Mouse (Mus musculus): ENCODE measurements around the gene Skap2.

Gene Skap2

DNA sequence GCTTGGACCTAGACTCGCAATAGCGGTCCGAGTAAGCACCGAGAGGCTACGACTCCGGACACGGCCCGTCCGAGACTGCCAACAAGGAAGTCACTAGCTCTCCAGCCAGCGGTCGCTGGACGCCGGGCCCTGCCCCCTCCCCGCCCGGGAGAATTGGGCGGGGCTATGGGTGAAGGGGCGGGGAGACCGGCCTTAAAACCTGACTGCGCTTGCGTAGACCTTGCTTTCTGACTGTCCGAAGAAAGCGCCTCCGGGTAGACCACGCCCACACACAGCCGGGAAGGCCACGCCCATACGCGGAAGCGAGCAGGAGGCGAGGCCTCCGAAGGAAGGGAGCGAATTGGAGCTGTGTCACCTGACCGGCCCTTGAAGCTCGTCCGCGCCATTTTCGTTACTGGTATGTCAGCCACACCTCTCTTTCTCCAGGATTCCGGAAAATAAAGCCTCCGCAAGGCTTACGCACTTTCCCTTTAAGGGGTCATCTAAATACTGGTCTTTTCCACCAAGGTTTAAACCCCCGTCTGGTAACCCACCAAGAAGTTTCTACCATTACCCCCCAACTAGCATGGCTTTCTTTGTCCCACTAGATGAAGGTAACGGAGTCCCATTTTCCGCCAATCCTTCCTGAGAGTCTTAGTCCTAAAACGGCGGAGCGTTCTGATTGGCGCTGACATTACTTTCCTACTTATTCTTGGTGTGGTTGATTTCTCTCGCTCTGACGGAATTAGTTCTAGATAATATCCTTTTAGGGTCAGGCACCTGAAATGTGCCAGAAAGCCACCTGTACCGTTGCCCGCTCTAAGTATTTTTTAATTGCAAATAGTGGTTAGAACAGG lies at the start of gene Skap2:
Skap2 (minus strand) TSS at position 141 of the 836 bp plus-strand sequence.
- DNase-seq (ENCODE audit: low spot score in 2 of 2), result peak; percentile 99

DNA sequence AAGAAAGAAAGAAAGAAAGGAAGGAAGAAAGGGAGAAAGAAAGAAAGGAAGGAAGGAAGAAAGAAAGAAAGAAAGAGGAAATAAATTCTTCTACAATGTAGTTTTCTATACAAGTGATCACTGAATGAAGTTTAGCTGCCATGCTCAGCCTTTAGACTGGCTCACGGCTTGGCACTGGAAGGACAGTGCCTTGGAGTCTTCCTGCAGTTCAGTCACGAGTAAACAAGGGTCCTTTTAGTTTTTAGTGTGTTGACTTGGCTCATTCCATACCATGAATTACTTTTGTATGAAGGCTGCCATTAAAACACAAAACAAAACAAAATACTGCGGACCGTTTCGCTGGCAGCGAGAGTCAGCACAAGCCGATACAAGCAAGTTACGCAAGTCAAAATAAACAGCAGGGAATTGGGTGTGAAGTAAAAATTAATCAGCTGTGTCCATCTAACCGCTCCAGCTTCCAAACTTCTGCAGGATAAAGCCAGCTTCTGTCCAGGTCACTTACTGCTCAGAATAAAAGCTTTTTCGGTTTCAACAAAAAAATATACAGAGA lies 46.6 kb upstream of the Skap2 start:
- DNase-seq (ENCODE audit: low spot score in 2 of 2), result no peak

DNA sequence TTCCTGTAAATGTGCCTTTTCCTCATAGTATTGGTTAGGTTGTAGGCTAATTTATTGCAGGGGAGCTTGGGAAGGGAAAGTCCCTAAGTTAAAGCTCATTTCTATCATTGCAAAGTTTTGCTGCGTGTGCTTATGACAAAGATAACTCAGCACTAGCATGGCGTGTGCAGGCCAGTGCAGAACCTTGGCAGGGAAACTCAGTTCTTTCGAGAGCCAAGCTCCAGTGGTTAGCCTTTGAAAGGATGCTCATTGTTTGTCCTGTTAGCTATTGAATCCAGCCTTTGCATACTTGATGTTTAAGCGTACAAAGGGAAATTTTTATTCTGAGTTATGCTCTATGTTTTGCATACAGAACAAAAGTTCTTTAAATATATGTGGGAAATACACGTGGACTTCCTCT lies 45.8 kb upstream of the Skap2 start:
- DNase-seq (ENCODE audit: low spot score in 2 of 2), result peak; percentile 28 to 50

DNA sequence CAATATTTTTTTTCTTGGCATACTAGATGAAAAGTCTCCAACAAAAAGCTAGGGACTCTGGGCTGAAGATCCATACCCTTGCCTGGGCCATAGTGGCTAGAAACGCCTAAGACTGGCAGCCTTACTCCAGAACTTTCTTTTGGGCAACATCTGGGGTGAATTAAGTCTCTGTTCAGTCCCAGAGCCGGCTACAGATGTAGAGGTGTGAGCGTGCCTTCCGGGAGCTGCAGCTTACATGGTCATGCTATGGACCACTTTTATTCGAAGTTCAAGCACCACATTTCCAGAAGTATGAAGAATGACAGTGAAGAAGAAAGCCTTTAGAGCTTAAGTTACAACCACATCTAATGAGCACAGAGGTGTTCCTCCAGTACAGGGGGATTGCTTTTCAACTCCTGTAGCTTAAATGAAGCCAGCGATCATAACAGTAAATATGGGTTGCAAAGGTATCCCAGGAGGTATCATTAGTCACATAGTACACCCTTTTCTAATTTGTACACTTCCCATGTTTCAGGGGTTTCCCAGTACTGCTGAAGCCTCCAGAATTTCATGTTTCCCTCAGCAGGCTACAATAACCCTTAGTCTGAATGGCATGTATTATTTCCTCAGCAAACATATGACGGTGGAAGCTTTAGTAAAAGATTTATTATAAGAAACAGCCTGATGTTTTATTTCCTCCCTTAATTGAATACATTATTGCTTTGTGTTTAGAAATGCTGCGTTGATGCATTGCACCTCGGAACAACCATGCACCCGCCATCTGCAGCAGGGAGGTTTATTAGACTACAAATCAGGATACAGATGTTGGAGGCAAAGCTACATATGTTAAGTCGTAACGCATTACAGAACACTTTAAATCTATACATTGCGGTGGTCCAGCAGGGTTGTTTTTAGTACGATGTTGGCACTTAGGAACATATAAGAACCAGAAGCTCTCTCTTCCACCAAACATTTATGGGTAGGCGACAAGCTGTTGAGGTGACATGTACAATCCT lies 41.5 kb upstream of the Skap2 start:
- no peak for DNase-seq (ENCODE audit: low spot score in 2 of 2)

DNA sequence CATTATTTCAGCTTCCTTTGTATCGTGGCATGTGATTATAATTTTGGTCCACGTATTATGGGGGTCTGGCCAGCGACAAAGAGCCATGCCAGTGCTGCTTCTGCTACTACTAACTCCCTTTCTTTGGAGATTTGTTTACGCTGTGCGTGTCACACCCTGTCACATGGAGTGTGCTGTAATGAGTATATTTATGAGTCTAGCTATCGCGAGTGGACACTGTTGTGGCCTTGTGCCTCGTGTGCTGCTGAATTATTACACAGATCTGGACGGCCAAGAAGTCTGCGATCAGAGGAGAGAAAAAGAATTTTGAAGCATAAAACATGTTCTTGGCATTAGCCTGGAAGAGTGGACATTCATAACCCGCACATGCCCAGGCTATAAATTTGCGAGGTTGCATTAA lies 37.7 kb upstream of the Skap2 start:
- no peak for DNase-seq (ENCODE audit: low spot score in 2 of 2)

DNA sequence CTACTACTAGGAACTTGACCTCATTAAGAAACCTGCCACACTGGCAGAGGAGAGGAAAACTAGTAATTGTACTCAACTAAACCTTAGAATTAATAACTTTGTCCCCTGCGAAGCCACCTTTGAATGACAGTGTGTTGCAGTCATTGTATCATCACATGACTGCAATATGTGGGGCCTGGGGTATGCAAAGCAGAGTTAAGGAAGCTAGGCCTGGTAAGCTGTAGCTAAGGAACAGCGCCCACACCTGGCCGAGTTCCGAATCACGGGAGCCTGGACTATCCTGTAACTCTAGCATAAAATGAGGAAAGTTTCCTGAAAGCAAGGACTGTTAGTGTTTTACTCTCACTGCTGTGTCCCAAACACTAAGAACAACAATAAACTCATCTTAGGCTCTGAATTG lies 33.2 kb upstream of the Skap2 start:
- no peak for DNase-seq (ENCODE audit: low spot score in 2 of 2)

DNA sequence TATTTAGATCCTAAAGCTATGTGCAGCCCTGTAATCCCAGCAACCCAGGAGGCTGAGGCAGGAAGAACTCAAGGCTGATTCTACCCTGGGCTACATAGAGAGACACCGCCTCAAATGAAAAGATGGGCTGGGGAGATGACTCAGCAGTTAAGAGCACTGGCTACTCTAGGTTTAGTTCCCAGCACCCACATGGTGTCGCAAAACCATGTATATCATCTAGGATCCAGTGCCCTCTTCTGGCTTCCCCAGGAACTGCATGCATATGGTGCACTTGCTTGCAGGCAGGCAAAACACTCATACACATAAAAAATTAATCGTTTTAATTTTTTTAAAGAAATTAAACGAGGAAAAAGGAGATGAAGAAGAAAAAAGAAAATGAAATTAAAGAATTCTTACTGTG lies 23.7 kb upstream of the Skap2 start:
- no peak for DNase-seq (ENCODE audit: low spot score in 2 of 2)

DNA sequence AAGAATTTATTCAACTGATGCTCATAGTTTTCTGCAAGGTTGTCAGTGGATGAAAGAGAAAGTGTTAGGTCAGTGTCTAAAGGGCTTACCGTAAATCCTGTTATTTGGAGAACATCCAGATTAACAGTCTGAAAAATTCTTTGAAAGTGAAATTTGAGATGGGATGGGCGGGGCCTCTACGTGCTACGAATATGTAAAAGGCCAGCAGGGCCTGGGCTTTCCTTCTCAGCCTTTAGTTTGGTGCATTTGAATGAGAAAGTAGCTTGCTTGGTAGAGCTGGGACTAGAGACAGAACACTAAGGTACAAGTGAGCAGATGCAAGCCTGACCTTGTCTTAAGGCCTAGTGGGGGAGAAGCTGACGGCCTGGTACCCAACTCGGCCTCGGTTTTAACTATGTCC lies 18.8 kb upstream of the Skap2 start:
- DNase-seq (ENCODE audit: low spot score in 2 of 2), result no peak

DNA sequence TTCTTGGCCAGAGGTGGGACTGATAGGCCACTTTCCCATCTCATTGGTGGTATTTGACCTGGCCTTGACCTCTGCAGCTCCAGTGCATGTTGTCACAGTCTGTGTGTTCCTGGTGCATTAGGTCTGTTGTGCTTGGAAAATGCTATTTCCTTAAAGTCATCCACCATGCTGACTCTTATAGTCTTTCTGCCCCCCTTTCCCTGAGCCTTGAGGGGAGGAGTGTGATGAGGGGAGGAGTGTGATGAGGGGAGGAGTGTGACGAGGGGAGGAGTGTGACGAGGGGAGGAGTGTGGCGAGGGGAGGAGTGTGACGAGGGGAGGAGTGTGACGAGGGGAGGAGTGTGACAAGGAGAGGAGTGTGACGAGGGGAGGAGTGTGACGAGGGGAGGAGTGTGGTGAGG lies 15.8 kb upstream of the Skap2 start:
- DNase-seq (ENCODE audit: low spot score in 2 of 2), result no peak

DNA sequence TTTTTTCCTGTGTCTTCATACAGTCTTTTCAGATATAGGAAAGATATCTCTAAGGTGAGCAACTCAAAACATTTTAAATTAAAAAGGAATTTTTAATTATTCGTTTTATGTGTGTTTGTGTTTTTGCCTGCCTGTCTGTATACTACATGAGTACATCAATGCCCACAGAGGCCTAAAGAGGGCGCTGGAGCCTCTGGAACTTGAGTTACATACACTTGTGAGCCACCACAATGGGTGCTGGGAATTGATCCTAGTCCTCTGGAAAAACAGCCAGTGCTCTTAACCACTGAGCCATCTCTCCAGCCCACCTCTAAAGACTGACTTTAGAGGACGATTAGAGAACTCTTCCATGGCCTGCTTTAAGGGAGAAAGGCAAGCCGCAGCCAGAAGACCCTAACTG lies 14.8 kb upstream of the Skap2 start:
- no peak for DNase-seq (ENCODE audit: low spot score in 2 of 2)

DNA sequence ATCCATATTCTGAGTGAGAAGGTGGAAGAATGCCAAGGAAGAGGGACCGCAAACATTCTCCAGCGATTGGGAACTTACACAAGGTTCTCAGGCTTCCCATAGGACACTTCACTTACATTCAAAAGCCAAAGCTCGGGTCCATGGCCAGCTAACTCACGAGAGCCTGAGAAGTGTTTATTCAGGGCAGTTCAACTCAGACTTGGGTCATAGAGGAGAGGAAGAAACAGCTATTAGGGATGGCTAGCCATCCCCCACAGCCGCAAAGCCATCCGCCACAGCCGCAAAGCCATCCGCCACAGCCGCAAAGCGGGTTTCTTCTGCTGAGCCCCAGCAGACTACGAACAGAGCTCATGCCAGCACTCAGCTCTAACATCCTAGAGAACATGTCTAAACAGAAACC lies 13.9 kb upstream of the Skap2 start:
- no peak for DNase-seq (ENCODE audit: low spot score in 2 of 2)

DNA sequence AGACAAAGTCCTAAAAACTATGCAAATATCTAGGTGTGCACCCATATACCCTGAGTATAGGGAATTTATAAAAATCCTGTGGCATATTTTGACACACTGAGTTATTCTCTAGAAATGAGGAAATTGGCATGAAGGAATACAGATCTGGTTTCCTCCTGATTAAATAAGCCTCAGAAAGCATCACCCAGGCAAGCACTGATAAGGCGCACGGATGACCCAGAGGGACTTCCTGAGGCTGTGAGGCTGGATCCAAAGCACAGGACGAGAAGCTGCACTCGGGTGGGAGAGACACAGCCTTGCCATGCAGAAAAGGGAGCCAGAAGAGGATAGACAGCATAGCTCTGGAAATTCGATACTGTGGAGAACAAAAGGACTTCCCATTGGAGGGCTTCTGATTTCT lies 12.4 kb upstream of the Skap2 start:
- no peak for DNase-seq (ENCODE audit: low spot score in 2 of 2)

DNA sequence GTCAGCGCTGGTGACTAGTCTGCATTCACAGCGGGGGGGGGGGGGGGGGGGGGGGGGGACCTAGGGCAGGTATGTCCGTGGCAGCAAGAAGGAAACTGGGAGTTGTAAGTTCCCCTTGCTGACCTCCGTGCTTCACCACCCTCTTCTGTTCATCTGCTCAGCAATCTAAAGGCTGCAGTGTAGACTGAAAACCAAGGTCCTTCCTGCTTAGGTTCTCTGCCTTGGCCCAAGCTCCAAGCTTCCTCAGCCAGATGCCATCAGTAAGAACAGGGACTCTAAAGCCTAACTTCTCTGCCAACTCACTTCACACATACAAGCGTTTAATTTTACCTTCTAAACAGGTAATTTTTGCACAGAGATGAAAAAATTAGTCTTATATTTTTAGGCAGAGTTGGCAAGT lies 10.0 kb upstream of the Skap2 start:
- DNase-seq (ENCODE audit: low spot score in 2 of 2), result no peak

DNA sequence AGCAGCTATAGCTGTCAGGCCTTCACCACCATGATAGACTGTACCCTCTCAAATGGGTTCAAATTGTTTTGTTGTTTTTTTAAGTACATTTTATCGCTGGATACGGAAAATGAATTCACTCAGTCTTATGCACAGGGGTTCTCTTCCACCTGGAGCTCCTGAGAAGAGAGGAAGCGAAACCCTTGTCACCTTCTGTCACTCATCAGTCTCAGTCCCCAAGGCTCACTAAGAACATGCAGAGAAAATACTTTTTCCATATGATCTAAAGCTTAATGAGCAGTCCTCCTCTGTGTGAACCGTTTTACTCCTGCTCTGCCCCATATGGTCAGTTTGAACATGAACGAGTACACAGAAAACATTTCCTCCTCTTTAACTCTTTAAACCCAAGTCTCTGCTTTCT lies 7.9 kb upstream of the Skap2 start:
- no peak for DNase-seq (ENCODE audit: low spot score in 2 of 2)

DNA sequence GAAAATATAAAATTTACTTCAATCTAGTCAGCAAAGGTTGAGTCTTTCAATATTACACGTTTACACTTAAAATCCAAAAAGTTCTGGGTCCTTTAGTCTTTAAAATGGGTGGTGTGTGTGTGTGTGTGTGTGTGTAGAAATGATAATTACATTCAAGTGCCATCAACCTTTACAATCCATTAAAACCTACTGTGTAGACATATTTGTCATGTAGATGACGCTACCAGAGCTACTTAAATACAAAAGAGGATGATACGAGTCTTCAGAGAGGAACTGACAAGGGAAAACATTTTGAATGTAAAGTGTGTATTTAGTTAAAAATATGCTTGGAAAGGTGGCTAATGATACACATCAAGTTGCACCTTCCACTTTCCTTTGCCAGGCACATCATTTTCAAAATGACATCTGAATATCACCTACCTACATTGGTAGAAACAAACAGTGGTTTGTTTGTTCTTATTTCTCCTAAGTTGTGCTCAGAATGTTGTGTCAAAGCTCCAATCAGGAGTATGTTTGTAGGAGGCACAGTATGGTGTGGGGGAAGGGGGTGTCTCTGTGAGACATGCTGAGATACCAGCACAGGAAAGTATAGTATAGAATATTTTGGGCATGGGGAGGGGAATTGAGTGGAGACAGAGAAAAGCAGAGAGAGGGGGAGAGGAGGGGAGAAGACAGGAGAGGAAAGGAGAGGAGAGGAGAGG lies 1.0 kb upstream of the Skap2 start:
- no peak for DNase-seq (ENCODE audit: low spot score in 2 of 2)

DNA sequence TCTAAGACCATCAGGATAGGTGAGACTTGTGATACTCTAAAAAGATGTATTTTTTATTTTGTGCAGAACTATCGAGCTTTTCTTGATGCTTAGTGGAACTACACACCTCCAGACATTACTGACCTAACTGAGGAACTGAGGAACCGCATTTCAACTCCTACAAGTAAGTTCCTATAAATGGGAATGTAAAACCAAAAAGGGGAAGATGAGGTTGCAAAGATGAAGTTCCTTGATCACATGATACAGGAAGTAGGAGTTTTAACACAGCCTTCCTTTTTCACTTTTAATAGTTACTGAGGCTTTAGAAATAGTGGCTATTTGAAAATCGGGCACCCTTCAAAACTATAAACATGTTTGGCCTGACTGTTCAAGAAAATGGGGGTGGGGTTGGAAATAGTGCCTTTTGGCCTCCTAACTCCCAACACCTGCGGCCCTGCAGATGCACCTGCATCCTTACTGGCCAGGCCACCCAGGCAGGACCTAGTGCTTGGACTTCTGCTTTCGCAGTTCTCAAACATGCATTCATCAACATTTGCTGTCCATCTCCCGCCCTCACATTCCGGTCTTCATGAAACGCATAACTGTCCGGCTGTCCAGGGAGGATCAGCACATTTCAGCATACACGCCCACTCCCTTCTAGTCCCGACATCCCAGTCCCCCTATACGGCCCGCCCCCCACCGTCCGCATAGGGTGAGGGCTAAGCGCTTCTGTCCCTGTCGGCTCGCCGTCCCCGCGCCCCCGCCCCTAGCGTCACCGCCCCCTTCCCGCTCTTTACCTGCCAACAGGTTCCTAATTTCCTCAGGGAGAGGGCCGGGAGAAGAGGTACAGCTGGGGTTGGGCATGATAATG lies 565 bp downstream of the Skap2 start:
- DNase-seq (ENCODE audit: low spot score in 2 of 2), result peak in 1 of 2 experiments; percentile 58

DNA sequence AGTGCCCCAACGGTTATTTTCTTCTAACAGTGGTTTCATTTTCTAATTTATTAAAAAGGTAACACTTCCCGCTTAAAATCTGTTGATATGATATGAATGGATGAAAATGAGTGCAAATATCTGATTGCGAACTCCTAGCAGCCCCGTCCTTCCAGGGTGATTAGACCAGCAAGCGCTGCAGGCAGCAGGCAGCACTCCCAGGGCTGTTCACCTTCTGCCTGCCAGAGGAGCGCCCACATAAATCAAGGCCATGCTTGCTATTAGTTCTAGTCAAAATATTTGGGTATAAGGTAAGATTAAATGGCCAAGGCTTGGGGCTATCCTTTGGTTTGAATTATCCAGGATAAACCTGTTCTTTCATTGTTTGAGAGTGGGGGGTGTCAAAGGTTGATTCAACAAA lies 3.0 kb downstream of the Skap2 start:
- DNase-seq (ENCODE audit: low spot score in 2 of 2), result no peak

DNA sequence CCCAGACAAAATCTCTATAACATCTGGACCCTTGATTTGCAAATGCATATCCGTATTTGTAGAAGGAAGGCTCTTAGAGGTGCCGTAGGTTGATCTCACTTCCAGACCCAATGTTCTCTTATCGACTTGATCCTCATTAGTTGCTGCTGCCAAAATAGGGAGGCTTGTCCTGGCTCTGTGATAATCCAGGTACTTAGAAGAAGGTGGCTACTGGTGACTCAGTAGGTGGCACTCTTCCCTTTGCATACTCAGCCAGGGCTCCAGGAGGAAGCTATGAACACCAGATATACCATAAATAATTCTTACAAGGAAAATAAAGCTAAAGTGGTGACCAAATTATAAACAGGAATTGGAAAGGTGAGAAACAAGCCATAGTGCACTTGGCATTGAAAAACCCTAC lies 3.6 kb downstream of the Skap2 start:
- DNase-seq (ENCODE audit: low spot score in 2 of 2), result no peak

DNA sequence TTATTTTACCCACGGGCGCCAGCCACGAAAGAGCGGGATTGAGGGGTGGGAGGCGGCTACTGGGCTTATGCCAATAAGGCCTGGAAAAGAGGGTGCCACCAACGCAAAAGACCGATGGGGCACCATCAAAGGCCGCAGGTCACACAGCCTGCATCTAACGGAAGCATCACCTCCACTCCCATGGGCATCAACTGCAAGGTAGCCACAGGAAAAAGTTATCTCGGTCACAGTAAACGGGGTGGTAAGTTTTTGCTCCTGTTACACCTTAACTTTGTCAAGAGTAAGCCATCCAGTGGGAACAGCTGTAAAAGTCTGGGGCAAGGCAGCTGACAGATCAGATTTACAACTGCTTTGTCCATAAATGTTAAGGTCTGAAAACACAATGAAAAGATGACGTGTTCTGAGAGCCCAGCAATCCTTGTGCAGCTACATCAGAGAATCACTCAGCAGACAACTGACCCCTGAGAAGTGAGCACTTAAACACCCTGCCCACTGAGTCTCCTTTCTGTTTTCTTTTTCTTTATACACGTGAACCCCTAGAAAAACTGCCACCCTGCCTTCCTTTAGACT lies 5.6 kb downstream of the Skap2 start:
- DNase-seq (ENCODE audit: low spot score in 2 of 2), result no peak

DNA sequence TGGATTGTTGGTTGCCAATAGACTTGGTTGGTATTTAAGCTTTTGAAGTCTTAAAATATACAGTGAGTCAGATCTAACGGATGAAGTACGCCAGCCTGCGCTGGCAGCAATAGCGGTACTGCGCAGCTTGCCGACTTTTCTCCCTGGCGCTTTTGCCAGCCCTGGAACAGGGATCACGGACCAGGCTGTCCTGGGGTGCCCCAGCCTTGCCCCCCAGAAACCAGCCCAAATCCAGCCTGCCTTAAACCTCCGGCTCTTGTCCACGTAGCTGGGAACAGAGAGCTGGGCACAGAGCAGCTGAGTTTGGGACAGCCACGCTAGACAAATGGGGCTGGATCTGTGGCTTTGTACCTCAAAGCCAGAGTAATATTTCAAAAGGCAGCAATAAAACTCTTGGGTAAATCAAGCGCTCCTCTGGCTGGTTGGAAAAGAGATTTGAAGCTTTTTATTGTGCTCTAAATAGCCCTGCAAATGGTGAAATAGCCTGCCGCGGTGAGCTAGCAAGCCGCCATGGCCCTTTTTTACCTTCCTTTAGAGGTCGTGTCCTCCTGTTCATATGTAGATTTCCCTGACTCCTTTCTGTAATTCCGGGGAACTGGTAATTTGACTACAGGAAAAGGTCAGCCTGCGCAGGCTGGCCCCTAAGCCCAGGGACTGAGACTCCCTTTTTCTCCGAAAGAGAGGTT lies 6.2 kb downstream of the Skap2 start:
- peak in 1 of 2 experiments; percentile 24 for DNase-seq (ENCODE audit: low spot score in 2 of 2)
